Mouse (Mus musculus): ENCODE measurements around the gene Gm44965.

DNA sequence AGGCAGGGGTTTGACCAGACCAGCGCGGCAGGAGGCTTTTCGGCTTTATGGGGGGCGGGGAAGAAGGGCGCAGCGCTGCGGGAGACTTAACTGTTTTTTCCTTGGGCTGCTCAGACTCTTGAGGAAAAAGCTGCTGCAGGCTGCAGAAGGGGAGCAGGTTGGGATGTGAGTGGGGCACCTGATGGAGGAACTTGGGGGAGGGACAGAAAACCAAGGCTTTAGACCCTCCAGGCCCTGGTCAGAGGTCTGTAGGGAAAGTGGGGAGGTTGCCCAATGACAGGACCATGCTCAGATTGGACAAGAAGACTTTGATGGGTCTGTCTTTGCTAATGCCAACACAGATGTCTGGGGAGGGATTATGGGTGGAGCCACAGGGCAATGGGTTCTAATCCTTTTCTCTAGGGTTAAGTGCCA lies 33.8 kb downstream of the Gm44965 start:
- TF ChIP-seq CTCF (IDR thresholded peaks at IDR 0.05; ENCODE audit: control insufficient read depth, insufficient read depth, low read length) (no peak), POLR2A (IDR thresholded peaks at IDR 0.05; ENCODE audit: borderline replicate concordance, control insufficient read depth, low read depth, low read length) (no peak)

Measured in bone marrow, adult 2 months (tissue).